Mouse (Mus musculus): ENCODE measurements around the gene Gemin6.
"Not testable (repeated sequence)": the region's sequence is repeated elsewhere in the genome, so short reads cannot be mapped to it uniquely, and the experiment has no call there.

The Gemin6 gene

DNA sequence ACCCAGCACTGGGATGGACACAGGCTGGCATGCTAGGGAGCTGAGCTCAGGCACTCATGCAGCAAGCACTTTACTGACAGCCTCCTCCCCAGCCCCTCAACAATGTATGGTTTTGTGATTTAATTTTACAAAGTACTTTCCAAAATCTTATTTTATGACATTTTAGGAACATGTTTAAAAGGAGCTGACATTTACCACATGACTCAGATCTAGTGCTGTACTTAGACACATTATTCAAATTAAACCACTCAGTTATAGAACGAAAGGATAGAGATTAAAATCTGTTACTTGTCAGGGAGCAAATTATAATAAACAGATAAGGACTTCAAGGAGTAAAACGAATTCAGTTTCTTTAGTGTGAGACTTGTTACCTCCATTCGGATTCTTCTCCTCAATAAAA, 11.2 kb downstream of the Gemin6 start:
- no peak for DNase-seq

DNA sequence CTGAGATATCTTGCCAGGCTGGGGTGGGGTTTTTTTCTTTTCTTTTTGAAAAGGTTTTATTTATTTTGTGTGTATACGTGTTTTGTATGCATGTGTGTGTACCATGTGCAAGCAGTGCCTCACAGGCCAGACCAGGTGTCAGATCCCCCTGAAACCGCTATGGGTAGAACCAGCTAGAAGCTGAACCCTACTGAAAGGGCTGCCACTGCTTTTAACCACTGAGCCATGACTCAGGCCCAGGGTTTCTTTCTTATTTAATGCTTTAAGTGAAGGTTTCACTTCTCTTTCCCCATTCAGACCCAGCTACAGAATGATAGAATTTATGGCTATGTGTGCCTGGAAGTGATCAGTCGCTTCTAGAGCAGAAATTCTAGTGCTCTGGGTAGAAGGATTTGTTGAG, 12.6 kb downstream of the Gemin6 start:
- no peak for DNase-seq

DNA sequence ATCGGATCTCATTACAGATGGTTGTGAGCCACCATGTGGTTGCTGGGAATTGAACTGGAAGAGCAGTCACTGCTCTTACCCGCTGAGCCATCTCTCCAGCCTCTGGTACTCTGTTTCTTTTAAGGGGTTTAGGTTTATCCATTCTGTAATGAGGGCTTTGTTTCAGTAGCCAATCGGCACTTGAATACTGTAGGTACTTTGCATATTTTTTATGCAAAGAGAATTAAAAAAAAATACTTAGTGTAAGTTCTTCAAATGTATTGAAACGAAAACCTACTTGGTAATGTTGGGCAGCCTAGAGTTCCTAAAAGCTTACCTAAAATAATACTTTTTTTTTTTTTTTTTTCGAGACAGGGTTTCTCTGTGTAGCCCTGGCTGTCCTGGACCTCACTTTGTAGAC, 13.2 kb downstream of the Gemin6 start:
- no peak for DNase-seq

DNA sequence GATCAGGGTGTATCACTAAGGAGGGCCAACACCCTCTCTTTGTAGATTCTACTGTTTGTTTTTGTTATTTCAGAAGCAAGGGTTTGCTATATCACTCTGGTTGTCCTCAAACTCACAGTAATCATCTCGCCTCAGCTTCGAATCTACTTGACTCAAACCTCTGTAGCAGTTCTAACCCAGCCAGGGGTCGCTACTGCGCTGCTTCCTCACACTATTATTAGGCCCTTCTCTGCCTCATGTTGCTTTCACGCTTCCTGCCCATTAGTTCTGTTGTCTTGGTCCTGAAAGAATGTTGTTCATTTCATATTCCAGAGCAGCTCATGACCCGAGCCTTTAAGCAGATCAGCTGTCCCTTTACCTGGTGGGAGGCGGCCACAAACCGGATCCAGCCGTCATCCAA, 17.4 kb downstream of the Gemin6 start:
- DNase-seq = no peak

DNA sequence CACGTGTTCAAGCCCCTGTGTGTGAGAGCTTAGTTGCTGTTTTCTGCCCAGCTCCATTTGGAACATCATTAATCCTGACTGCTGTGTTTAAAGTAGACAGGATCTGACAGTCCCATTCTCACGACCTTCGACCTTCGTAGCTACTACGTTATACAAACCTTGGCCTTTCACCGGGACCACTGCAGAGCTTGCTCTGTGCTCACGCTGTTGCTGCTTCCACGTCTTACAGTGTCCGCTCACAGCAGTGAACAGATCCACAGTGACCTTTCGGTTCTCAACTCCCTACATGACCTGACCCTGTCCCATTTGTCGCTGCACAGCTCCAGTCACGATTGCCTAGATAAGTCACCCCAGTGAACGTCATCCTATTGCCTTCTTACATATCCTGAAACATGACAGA, 18.9 kb downstream of the Gemin6 start:
- DNase-seq = no peak

DNA sequence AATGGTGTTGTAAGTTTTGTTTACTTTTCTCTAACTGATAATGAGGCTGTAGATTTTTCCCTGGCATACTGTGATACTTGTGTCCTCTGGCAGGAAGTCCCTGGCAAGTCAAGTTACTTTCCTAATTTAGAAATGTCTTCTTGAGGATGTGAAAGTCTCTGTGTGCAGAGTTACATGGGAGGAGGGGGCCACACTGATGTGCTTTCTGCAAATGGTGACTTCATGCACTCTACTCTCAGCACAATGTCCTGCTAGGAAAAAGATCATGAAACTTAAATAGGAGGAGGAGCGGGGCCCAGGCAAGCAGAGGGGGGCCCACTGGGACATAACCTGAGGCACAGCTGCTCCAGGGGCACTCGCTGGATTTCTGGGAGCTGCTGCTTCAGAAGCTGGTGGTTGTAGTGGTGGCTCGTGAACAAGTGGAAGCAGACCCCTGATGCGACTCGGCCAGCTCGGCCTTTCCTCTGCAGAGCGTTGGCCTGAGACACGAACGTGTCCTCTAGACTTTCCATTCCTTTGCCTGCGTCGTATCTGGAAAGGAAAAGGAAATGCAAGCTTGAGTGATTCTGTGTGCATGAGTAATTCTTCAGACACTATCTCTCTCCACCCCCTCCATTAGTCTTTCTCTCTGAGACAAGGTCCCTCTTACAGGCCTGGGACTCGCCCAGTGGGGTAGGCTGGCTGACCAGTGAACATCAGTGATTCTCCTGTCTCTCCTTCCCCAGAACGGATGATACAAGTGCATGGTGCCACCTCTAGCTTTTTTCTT, 28.7 kb downstream of the Gemin6 start:
- DNase-seq = no peak

DNA sequence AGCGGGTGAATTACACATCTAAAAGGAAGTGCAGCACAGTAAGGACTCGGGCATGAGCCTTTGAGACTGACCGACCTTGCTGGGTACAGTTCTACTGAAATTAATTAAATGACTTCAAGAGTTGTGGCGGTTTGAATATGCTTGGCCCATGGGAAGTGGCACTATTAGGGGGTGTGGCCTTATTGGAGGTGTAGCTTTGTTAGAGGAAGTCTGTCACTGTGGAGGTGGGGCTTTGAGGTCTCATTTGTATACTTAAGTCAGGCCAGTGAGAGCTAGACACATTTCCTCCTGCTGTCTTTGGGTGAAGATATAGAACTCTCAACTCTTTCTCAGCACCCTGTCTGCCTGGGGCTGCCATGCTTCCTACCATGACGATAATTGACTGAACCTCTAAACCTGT, 30.2 kb downstream of the Gemin6 start:
- DNase-seq = no peak

DNA sequence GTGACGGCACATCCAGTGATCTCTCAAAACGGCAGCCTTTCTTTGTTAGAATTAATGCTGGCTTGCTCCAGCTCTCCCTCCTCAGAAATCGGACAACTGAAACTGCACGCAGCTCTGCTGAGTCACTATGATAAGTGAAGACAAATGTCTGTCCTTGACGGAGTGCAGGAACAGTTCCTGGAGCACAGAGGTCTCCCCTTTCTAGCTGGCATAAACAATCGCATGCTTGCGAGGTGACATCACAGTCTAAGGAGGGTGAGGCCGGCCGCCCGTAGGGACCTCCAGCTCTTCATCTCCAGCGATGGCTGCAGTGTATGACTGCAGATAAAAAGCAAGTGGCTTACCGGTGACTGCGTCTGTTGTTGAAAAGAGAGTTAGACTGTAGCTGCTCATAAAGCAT, 31.0 kb downstream of the Gemin6 start:
- peak; percentile 16 for DNase-seq

DNA sequence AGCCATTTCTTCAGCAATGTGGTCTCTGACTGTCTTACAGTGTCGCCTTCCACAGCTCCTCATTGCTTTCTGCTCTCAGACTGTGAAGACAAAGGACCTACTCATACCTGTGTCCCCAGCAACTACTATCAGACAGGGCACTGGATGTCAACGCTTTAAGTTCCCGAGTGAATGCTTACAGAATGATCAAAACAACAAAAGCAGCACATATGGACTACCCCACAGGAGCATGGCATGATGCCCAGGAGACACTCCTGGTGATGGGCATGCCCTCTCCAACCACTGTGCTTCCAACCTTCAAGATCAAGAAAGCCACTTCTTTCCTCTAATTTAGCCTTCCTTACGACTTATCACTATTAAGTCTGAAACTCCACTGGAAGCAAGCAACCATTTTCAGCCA, 42.8 kb downstream of the Gemin6 start:
- no peak for DNase-seq

DNA sequence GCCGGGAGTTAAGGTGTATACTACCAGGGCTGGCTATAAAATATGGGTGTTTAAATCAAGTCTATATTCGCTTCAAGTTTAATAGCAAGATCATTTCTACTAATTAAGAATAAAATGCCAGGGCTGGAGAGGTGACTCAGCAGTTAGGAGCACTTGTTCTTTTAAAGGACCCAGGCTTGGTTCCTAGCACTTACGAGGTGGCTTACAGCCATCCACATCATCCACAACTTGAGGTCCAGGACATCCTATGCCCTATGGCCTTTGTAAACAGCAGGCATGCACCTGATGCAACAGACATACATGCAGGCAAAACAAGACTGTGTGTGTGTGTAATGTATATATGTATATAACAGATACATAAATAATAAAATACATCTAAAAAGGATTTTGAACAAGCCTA, 43.9 kb downstream of the Gemin6 start:
- DNase-seq = no peak

DNA sequence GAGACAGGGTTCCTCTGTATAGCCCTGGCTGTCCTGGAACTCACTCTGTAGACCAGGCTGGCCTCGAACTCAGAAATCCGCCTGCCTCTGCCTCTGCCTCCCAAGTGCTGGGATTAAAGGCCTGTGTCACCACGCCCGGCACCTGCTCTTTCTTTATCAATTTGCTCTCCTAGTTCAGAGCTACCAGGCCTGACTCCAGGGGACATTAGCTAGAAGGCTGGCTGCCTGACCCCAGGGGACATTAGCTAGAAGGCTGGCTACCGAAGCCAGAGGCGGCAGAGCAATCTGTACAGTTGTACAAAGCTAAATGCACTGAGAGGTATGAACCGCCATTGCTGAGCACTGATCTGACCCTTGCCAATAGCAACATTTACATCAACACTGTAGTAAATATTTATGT, 46.4 kb downstream of the Gemin6 start:
- not testable (repeated sequence) for DNase-seq
